8 mouse cellular contexts compared by ENCODE assay signal in the genomic region with DNA sequence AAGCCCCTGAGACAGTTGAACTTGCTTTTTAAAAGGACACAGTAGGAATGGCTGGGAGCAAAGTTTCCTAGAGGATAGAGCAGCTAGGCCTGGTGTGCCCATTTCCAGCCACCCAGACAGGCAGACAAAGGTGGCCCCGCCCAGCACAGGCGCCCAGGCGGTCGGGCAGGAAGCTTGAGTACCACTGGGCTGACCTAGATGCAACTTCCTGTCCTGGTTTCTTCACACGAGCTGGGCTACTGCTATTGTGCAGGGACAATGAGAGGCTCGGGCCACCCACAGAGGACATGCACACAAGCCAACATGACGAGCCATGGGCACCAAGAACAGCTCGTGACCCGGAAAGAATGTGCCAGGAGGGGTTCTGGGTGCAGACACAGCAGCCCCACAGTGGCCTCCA.
DNase-seq lines count a peak whose midpoint lies in the region; ATAC-seq lines count a peak whose summit lies in the region.

No protein-coding gene starts in this region.

- H3K36me3 ChIP-seq in heart, embryonic 11.5 days (ENCODE audit: control insufficient read depth, insufficient read depth, low read length): no peaks in the 10 kb centered on the region

- no peaks in the 10 kb centered on the region for H3K27me3 ChIP-seq in heart, embryonic 11.5 days (ENCODE audit: control insufficient read depth, insufficient read depth, low read length)

- peak overlapping the region; percentile 42; the same call in 1 of the 2 replicates for H3K27ac ChIP-seq in heart, embryonic 11.5 days (ENCODE audit: low read depth, low read length)

- no peak overlapping the region for H3K9ac ChIP-seq in heart, embryonic 11.5 days (ENCODE audit: low read depth, low read length)

- 62% methylated on average over 9 of the region's 9 CpGs for WGBS in heart, embryonic 11.5 days (ENCODE audit: insufficient replicate concordance)

- H3K9me3 ChIP-seq in heart, embryonic 11.5 days (replicated peaks; ENCODE audit: control insufficient read depth, low read length): no peaks in the 10 kb centered on the region

- peak; percentile 41 for DNase-seq in cerebellum, adult 11-12 months
- DNase-seq in cerebellum, postnatal 14 days: no peak
- DNase-seq in CD4-positive, CD25-positive, alpha-beta regulatory T cell, adult 2 months (ENCODE audit: low read depth, low spot score): peak; percentile 67
- DNase-seq in kidney, adult 9 months: peak; percentile 43
- DNase-seq in lung, postnatal 36 days: peak; percentile 86
- DNase-seq in ovary, postnatal 36 days (ENCODE audit: low spot score): no peak

- H3K4me2 ChIP-seq in heart, embryonic 11.5 days: no peak overlapping the region

- no peak for ATAC-seq in heart, embryonic 11.5 days (replicated peaks; ENCODE audit: insufficient number of reproducible peaks, low FRiP score, low TSS enrichment)
- no peak for ATAC-seq in erythroblast, adult 5-6 weeks (replicated peaks; ENCODE audit: low FRiP score, poor library complexity, severe bottlenecking)

- H3K4me3 ChIP-seq in heart, embryonic 11.5 days (ENCODE audit: low read depth, low read length): no peak overlapping the region

- peaks cover 10% of the 10 kb centered on the region; the same call in 1 of the 2 replicates for H3K4me1 ChIP-seq in heart, embryonic 11.5 days (ENCODE audit: control insufficient read depth, insufficient read depth, low read length)

Comparison
In these comparisons a context has a peak if more than half of its experiments do, and no peak if none do; other contexts are left out.
1. DNase-seq: peak in cerebellum, adult 11-12 months (single experiment), CD4-positive, CD25-positive, alpha-beta regulatory T cell, adult 2 months (single experiment), kidney, adult 9 months (single experiment) and lung, postnatal 36 days (single experiment); none in cerebellum, postnatal 14 days (0 of 2) and ovary, postnatal 36 days (single experiment).